Mouse (Mus musculus) heart, postnatal 0 days (tissue): ENCODE data around the gene Klk11. TPM values are rescaled to one million over a fixed set of nuclear protein-coding genes. Genes with fewer than 3 reads are reported as not detected.

ENCODE experiments used
- ATAC-seq: fragments of 200-750 bp; cut with Nextera tagmentation; 2 replicates; pipeline ENCODE4 v1.8.0; 2017; ENCODE audit warnings: low read depth, moderate number of reproducible peaks, moderate library complexity; ENCODE audit not compliant: insufficient read depth
- DNase-seq: peaks from one replicate; pipeline ENCODE4 v3.0.0-alpha.2; 2016; ENCODE audit warnings: low spot score
- H3K27ac ChIP-seq: fragments of 300-500 bp; sonication (generic); 2 replicates; pipeline ENCODE4 v1.5.1; 2014; ENCODE audit warnings: low read depth, mild to moderate bottlenecking
- H3K27me3 ChIP-seq: fragments of 300-500 bp; sonication (generic); 2 replicates; pipeline ENCODE4 v1.6.1; 2014; ENCODE audit warnings: low read length, mixed read lengths; ENCODE audit not compliant: control insufficient read depth, insufficient read depth
- H3K36me3 ChIP-seq: fragments of 300-500 bp; sonication (generic); replicated peaks from 2 replicates; pipeline ENCODE4 v1.6.1; 2014; ENCODE audit warnings: low read length, mixed read lengths; ENCODE audit not compliant: control insufficient read depth, insufficient read depth
- H3K4me1 ChIP-seq: fragments of 300-500 bp; sonication (generic); 2 replicates; pipeline ENCODE4 v1.6.1; 2014; ENCODE audit warnings: antibody characterized with exemption; ENCODE audit not compliant: control insufficient read depth, insufficient read depth
- H3K4me2 ChIP-seq: fragments of 300-500 bp; sonication (generic); 2 replicates; pipeline ENCODE4 v1.6.1; 2014; ENCODE audit warnings: low read depth, mild to moderate bottlenecking, low read length, moderate library complexity
- H3K4me3 ChIP-seq: fragments of 300-500 bp; sonication (generic); 2 replicates; pipeline ENCODE4 v1.5.1; 2014; ENCODE audit warnings: low read depth, low read length
- H3K9ac ChIP-seq: fragments of 300-500 bp; sonication (generic); replicated peaks from 2 replicates; pipeline ENCODE4 v1.6.1; 2014; ENCODE audit warnings: low read depth, low read length, mixed read lengths
- H3K9me3 ChIP-seq: fragments of 300-500 bp; sonication (generic); replicated peaks from 2 replicates; pipeline ENCODE4 v1.6.1; 2016; ENCODE audit warnings: low read length; ENCODE audit not compliant: control insufficient read depth
- CTCF ChIP-seq: IDR thresholded peaks from 2 replicates; pipeline ENCODE4 v1.5.1; 2016; ENCODE audit warnings: antibody characterized with exemption, control low read depth, low read depth
- EP300 ChIP-seq: IDR thresholded peaks from 2 replicates; pipeline ENCODE4 v1.6.1; 2016; ENCODE audit warnings: antibody characterized with exemption, low read depth
- WGBS: fragments of 180-500 bp; shearing (Covaris S2); extraction: QIAGEN DNeasy Blood & Tissue Kit; methylation state at CpG from one replicate; pipeline ENCODE4 v1.1.7; 2014; 5-methylcytosine and 5-hydroxymethylcytosine counted together
- polyA plus RNA-seq: library from polyadenylated mRNA; unstranded; fragments of >200 nt; fragmentation: Nextera tagmentation; extraction: Ambion mirVana; gene quantifications from 2 replicates; pipeline ENCODE4 v1.2.1, GENCODE M21; 2015
- total RNA-seq: library from RNA; depleted of rRNA; stranded (reverse); fragments of >200 nt; gene quantifications from 2 replicates; pipeline ENCODE4 v1.2.3, GENCODE M21; 2014; ENCODE audit warnings: low replicate concordance; rRNA removed

Gene Klk11
- total RNA-seq (not detected in 2 replicates), polyA plus RNA-seq (0.15 TPM in 1 of 2 replicates, not detected in the other)

- no peak for ATAC-seq
- no peak for DNase-seq
Observed at GRCm38 (mm10) chr7:43774364-43774763, at the start of gene Klk11. TSS of gene Klk11 (plus strand) at chr7:43774604.

GRCm38 (mm10) chr7:43747788-43748187 is 26.6 kb upstream of the Klk11 start:
- TF ChIP-seq CTCF = no peak
- TF ChIP-seq EP300 = no peak; the same call in 1 of the 2 replicates
- no peaks in the 10 kb centered on the region for H3K4me1 ChIP-seq
- DNase-seq (peak; percentile 39), ATAC-seq (peak; percentile 49)
- H3K27ac ChIP-seq = peak overlapping the region; percentile 40; the same call in 1 of the 2 replicates
- no peaks in the 10 kb centered on the region for H3K9me3 ChIP-seq
- no peak overlapping the region for H3K9ac ChIP-seq
- H3K4me3 ChIP-seq = no peak overlapping the region
- no peaks in the 10 kb centered on the region for H3K27me3 ChIP-seq
- WGBS = 52% methylated on average over 1 of the region's 1 CpGs
- H3K4me2 ChIP-seq = no peak overlapping the region
- H3K36me3 ChIP-seq = no peaks in the 10 kb centered on the region

More at GRCm38 (mm10) chr7:43774364-43774763, at the start of gene Klk11:
- Histone ChIP-seq H3K27ac (no peak within 1 kb of the TSS), H3K4me1 (no peaks in the 10 kb centered on the region), H3K4me2 (no peak within 1 kb of the TSS), H3K27me3 (no peaks in the 10 kb centered on the region), H3K4me3 (no peak within 1 kb of the TSS), H3K9ac (no peak within 1 kb of the TSS), H3K9me3 (no peaks in the 10 kb centered on the region), H3K36me3 (no peaks in the 10 kb centered on the region)
- WGBS = 90% methylated on average over 5 of the region's 5 CpGs
- TF ChIP-seq EP300 (no peak), CTCF (no peak)

DNA sequence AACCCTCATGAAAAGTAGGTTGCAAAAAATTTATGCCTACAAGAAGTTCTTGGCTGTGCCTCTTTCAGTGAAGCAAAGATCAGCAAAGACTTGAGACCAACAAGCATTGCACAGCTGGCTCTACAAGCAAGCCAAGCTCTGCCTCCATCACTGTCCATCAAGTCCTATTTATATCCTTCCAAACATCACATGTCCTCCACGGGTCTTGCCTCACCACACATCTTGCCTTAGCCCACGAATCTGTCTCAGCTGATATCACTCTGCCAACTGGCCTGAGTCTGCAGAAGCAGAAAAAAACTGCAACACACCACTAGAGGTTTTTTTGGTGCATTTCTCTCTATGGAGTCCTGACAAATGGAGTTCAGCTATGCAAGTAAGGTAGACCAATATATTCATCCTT is 21.6 kb upstream of the Klk11 start:
- 22% methylated on average over 2 of the region's 2 CpGs for whole genome bisulfite sequencing
- H3K27ac ChIP-seq = no peak overlapping the region
- H3K4me2 ChIP-seq = no peak overlapping the region
- H3K36me3 ChIP-seq = no peaks in the 10 kb centered on the region
- no peak overlapping the region for H3K9ac ChIP-seq
- ATAC-seq (no peak), DNase-seq (no peak)
- H3K4me3 ChIP-seq = no peak overlapping the region
- H3K4me1 ChIP-seq = no peaks in the 10 kb centered on the region
- TF ChIP-seq CTCF (no peak), EP300 (no peak)
- H3K27me3 ChIP-seq = no peaks in the 10 kb centered on the region
- no peaks in the 10 kb centered on the region for H3K9me3 ChIP-seq

DNA sequence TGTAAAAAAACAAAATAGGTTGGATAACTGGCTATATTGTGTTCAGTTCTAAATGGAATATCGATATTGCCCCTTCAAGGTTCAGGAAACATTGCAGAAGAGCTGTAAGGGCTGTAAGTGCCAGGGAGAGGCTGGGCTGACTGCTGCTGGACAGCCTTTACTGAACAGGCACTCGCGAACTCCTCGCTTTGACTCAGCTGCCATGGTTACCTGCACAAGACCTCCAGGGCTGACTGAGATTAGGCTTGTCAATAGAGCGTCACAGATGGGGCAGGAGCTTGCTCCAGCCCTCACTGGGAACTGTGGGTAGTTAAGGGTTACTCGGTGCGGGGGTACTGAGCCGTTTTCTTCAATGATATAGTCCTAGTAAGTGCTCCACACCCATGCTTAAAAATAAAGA is 7.9 kb upstream of the Klk11 start:
- H3K4me2 ChIP-seq = no peak overlapping the region
- H3K36me3 ChIP-seq = no peaks in the 10 kb centered on the region
- no peak overlapping the region for H3K4me3 ChIP-seq
- ATAC-seq (no peak), DNase-seq (no peak)
- 40% methylated on average over 8 of the region's 8 CpGs for WGBS
- no peaks in the 10 kb centered on the region for H3K27me3 ChIP-seq
- TF ChIP-seq EP300 (no peak), CTCF (no peak)
- H3K4me1 ChIP-seq = no peaks in the 10 kb centered on the region
- H3K9me3 ChIP-seq = no peaks in the 10 kb centered on the region
- H3K27ac ChIP-seq = no peak overlapping the region
- no peak overlapping the region for H3K9ac ChIP-seq

- Histone ChIP-seq H3K36me3 (no peaks in the 10 kb centered on the region), H3K4me1 (no peaks in the 10 kb centered on the region), H3K27ac (no peak within 1 kb of the TSS), H3K4me3 (no peak within 1 kb of the TSS), H3K27me3 (no peaks in the 10 kb centered on the region), H3K9ac (no peak within 1 kb of the TSS), H3K4me2 (no peak within 1 kb of the TSS), H3K9me3 (no peaks in the 10 kb centered on the region)
- DNase-seq = no peak
- TF ChIP-seq CTCF (no peak), EP300 (no peak)
- 63% methylated on average over 4 of the region's 4 CpGs for WGBS
- no peak for ATAC-seq
Observed at GRCm38 (mm10) chr7:43768597-43768996, 5.8 kb upstream of the Klk11 start, which contains the start of gene Klk12. TSS of gene Klk12 (plus strand) at chr7:43768897.

- Histone ChIP-seq H3K36me3 (no peaks in the 10 kb centered on the region), H3K27ac (no peak overlapping the region), H3K9me3 (no peaks in the 10 kb centered on the region), H3K9ac (no peak overlapping the region), H3K4me3 (no peak overlapping the region), H3K4me1 (no peaks in the 10 kb centered on the region), H3K27me3 (no peaks in the 10 kb centered on the region), H3K4me2 (no peak overlapping the region)
- TF ChIP-seq EP300 = no peak
- TF ChIP-seq CTCF = no peak
- DNase-seq (no peak), ATAC-seq (no peak)
- 83% methylated on average over 8 of the region's 8 CpGs for WGBS
Observed at GRCm38 (mm10) chr7:43769636-43770035, 4.8 kb upstream of the Klk11 start.
